Mouse (Mus musculus): Measurements from ENCODE around the gene Naf1. TPM values are rescaled to one million over a fixed set of nuclear protein-coding genes. Genes with fewer than 3 reads are reported as not detected.

Gene Naf1
- polyA plus RNA-seq, 1 experiment from 2014 or later = 2.4 TPM

- Histone ChIP-seq H3K27me3 (no peaks in the 10 kb centered on the region), H3K27ac (replicated peaks) (no peak overlapping the region), H3K9me3 (no peaks in the 10 kb centered on the region), H3K4me1 (replicated peaks) (peaks cover 3% of the 10 kb centered on the region), H3K4me3 (no peak overlapping the region), H3K9ac (no peak overlapping the region), H3K4me2 (no peak overlapping the region), H3K36me3 (no peaks in the 10 kb centered on the region)
- ATAC-seq (ENCODE audit: low FRiP score, low read depth) = no peak
- 84% methylated on average over 8 of the region's 8 CpGs for WGBS
These were observed 46.1 kb downstream of the Naf1 start for GRCm38 (mm10) chr8:66906116-66906515.

DNA sequence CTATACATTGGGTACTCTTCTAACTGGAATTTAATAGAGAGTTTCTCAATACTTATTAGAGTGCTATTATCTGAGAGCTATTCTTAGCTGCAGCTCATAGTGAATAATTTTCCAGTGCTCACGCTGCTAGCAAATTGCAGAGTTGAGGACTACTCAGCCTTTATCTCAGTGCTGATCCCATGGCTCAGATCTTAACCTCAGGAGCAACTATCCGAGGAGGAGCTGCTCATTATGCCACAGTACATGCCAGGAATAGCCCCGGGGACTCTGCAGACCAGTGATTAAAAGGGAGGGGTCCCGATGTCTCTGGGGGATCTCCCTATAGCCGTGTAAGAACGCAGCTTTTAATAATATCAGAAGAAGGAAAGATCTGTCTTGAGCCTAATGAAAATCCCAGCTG, 50.7 kb downstream of the Naf1 start:
- peak overlapping the region; percentile 46 for H3K27ac ChIP-seq (replicated peaks)
- no peak overlapping the region for H3K9ac ChIP-seq

DNA sequence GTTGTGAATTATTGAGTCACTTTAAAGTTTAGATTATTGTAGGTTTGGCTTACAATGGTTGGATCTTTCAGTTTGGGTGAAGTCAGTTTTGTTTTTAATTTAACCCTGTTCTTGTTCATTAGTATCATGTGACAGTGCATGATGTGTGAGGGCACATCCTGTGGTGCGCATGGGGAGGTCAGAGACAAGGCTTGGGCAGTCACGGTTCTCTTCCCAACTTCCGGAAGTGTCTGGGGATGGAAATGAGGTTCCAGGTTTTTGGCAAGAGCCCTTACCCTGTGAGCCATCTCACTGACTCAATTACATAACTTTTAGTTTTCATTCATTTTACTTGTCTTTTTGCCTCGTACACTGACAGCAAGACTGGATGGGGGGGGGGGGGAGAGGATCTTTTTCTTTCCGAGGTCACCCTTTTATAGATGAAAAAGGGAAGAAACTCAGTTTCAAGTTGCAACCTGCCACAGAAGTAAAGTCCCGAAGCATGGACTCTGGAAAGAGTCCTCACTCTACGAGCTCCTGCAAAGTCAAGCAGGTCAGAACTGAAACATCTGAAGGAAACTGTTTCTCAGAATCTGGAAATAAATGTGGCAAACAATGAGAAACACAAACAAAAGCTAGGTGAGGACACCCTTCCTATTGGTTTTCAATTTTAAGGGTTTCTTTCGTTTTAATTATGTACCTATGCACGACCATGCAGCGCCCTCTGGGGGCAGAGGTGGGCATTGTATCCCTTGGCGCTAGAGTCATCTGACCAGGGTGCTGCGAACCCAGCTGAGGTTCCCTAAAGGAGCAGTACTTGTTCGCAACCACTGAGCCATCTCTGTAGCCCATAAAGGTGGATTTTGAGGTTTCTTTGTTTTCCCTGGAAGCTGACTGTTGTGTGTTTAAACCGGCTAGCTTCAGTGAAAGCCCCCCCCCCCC, 53.9 kb downstream of the Naf1 start:
- no peak for ATAC-seq (ENCODE audit: low FRiP score, low read depth)

More for the DNA sequence above, 50.7 kb downstream of the Naf1 start:
- H3K27me3 ChIP-seq = no peaks in the 10 kb centered on the region
- no peaks in the 10 kb centered on the region for H3K9me3 ChIP-seq
- peak overlapping the region; percentile 26; the same call in 1 of the 2 replicates for H3K4me2 ChIP-seq
- H3K4me1 ChIP-seq (replicated peaks) = peaks cover 3% of the 10 kb centered on the region; the same call in 1 of the 2 replicates
- peak; percentile 68; the same call in 1 of the 2 replicates for ATAC-seq (ENCODE audit: low FRiP score, low read depth)
- no peak overlapping the region for H3K4me3 ChIP-seq
- H3K36me3 ChIP-seq = no peaks in the 10 kb centered on the region
- 26% methylated on average over 6 of the region's 6 CpGs for WGBS

GRCm38 (mm10) chr8:66916056-66916455, 56.0 kb downstream of the Naf1 start:
- WGBS = 62% methylated on average over 7 of the region's 7 CpGs
- no peak overlapping the region for H3K9ac ChIP-seq
- no peaks in the 10 kb centered on the region for H3K36me3 ChIP-seq
- H3K4me1 ChIP-seq (replicated peaks) = no peaks in the 10 kb centered on the region; the same call in 1 of the 2 replicates
- H3K4me2 ChIP-seq = no peak overlapping the region
- H3K9me3 ChIP-seq = no peaks in the 10 kb centered on the region
- H3K27me3 ChIP-seq = no peaks in the 10 kb centered on the region
- H3K27ac ChIP-seq (replicated peaks) = no peak overlapping the region
- no peak overlapping the region for H3K4me3 ChIP-seq
- ATAC-seq (ENCODE audit: low FRiP score, low read depth) = no peak

More for the DNA sequence above, 53.9 kb downstream of the Naf1 start:
- Histone ChIP-seq H3K4me3 (no peak overlapping the region), H3K36me3 (no peaks in the 10 kb centered on the region), H3K27ac (replicated peaks) (no peak overlapping the region), H3K9me3 (no peaks in the 10 kb centered on the region), H3K4me2 (no peak overlapping the region), H3K4me1 (replicated peaks) (peaks cover 3% of the 10 kb centered on the region; the same call in 1 of the 2 replicates), H3K27me3 (no peaks in the 10 kb centered on the region), H3K9ac (no peak overlapping the region)
- WGBS = 73% methylated on average over 14 of the region's 14 CpGs

- Histone ChIP-seq H3K9ac (no peak overlapping the region), H3K4me2 (no peak overlapping the region), H3K9me3 (no peaks in the 10 kb centered on the region), H3K27ac (replicated peaks) (no peak overlapping the region), H3K4me1 (replicated peaks) (no peaks in the 10 kb centered on the region), H3K4me3 (no peak overlapping the region), H3K27me3 (no peaks in the 10 kb centered on the region), H3K36me3 (no peaks in the 10 kb centered on the region)
- peak; percentile 45 for ATAC-seq (ENCODE audit: low FRiP score, low read depth)
- WGBS = 72% methylated on average over 6 of the region's 6 CpGs
These were observed 57.9 kb downstream of the Naf1 start for GRCm38 (mm10) chr8:66917695-66918467.

DNA sequence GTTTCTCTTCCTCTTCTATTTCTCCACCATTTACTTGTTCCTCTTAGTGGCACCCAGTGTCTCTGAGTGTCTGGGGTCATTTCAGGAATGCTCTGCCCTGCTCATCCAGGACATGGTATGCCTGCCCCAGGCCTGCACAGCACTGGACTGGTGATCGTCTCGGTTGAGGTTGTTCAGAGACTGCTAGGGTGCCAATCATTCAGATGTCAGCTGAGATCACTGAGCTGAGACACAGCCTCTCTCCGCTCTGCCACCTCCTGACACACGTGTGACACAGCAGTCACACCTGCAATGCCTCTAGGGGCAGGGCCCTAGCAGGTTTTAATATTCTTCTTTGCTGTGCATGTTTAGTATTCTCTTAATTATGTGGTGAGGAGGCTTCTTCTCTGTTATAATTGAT, 58.5 kb downstream of the Naf1 start:
- Histone ChIP-seq H3K9ac (no peak overlapping the region), H3K4me1 (replicated peaks) (no peaks in the 10 kb centered on the region), H3K4me3 (no peak overlapping the region), H3K4me2 (no peak overlapping the region), H3K36me3 (no peaks in the 10 kb centered on the region), H3K27ac (replicated peaks) (no peak overlapping the region), H3K9me3 (no peaks in the 10 kb centered on the region), H3K27me3 (no peaks in the 10 kb centered on the region)
- ATAC-seq (ENCODE audit: low FRiP score, low read depth) = no peak
- 71% methylated on average over 4 of the region's 4 CpGs for WGBS

GRCm38 (mm10) chr8:66933746-66934145, 73.7 kb downstream of the Naf1 start:
- 90% methylated on average over 4 of the region's 4 CpGs for WGBS
- no peaks in the 10 kb centered on the region for H3K9me3 ChIP-seq
- H3K4me1 ChIP-seq (replicated peaks) = no peaks in the 10 kb centered on the region
- no peak overlapping the region for H3K9ac ChIP-seq
- no peaks in the 10 kb centered on the region for H3K36me3 ChIP-seq
- H3K4me3 ChIP-seq = no peak overlapping the region
- H3K27me3 ChIP-seq = no peaks in the 10 kb centered on the region
- no peak overlapping the region for H3K27ac ChIP-seq (replicated peaks)
- ATAC-seq (ENCODE audit: low FRiP score, low read depth) = no peak
- no peak overlapping the region for H3K4me2 ChIP-seq

GRCm38 (mm10) chr8:66936236-66936635, 76.2 kb downstream of the Naf1 start:
- no peak overlapping the region for H3K4me3 ChIP-seq
- H3K27me3 ChIP-seq = no peaks in the 10 kb centered on the region
- H3K27ac ChIP-seq (replicated peaks) = no peak overlapping the region
- no peak overlapping the region for H3K4me2 ChIP-seq
- no peak overlapping the region for H3K9ac ChIP-seq
- H3K36me3 ChIP-seq = no peaks in the 10 kb centered on the region
- no peaks in the 10 kb centered on the region for H3K9me3 ChIP-seq
- no peaks in the 10 kb centered on the region for H3K4me1 ChIP-seq (replicated peaks)
- WGBS = 77% methylated on average over 3 of the region's 3 CpGs
- ATAC-seq (ENCODE audit: low FRiP score, low read depth) = no peak

Other genes with a start within 250 kb of the Naf1 start
- 1.9 and 2.1 TPM in 2 replicates for gene Npy5r, start 172.1 kb upstream of the Naf1 start, polyA plus RNA-seq (2015; fragmentation: Nextera tagmentation; extraction: Ambion mirVana)
- 8.8 and 9.8 TPM in 2 replicates for gene Npy1r, start 163.0 kb upstream of the Naf1 start, polyA plus RNA-seq (2015; fragmentation: Nextera tagmentation; extraction: Ambion mirVana)

Data from hindbrain, embryonic 15.5 days (tissue).